Mouse (Mus musculus) liver, embryonic 15.5 days (tissue): Measurements from ENCODE around the gene Parvg. TPM values are rescaled to one million over a fixed set of nuclear protein-coding genes. Genes with fewer than 3 reads are reported as not detected.

Experiments used
- ATAC-seq: fragments of 200-750 bp; cut with Nextera tagmentation; 2 replicates; pipeline ENCODE4 v1.8.0; 2017; ENCODE audit warnings: moderate number of reproducible peaks, mild to moderate bottlenecking, moderate library complexity; ENCODE audit not compliant: insufficient read depth
- H3K27ac ChIP-seq: fragments of 300-500 bp; sonication (generic); replicated peaks from 2 replicates; pipeline ENCODE4 v1.5.1; 2015; ENCODE audit warnings: mild to moderate bottlenecking, inconsistent platforms
- H3K27me3 ChIP-seq: fragments of 300-500 bp; sonication (generic); 2 replicates; pipeline ENCODE4 v1.6.1; 2015; ENCODE audit warnings: mild to moderate bottlenecking, inconsistent platforms
- H3K36me3 ChIP-seq: fragments of 300-500 bp; sonication (generic); replicated peaks from 2 replicates; pipeline ENCODE4 v1.6.1; 2015; ENCODE audit warnings: moderate library complexity, mild to moderate bottlenecking, inconsistent platforms
- H3K4me1 ChIP-seq: fragments of 300-500 bp; sonication (generic); replicated peaks from 2 replicates; pipeline ENCODE4 v1.6.1; 2015; ENCODE audit warnings: inconsistent platforms
- H3K4me2 ChIP-seq: fragments of 300-500 bp; sonication (generic); 2 replicates; pipeline ENCODE4 v1.6.1; 2015; ENCODE audit warnings: moderate library complexity, mild to moderate bottlenecking, inconsistent platforms
- H3K4me3 ChIP-seq: fragments of 300-500 bp; sonication (generic); replicated peaks from 2 replicates; pipeline ENCODE4 v1.5.1; 2015; ENCODE audit warnings: mild to moderate bottlenecking, inconsistent platforms
- H3K9ac ChIP-seq: fragments of 300-500 bp; sonication (generic); 2 replicates; pipeline ENCODE4 v1.6.1; 2015; ENCODE audit warnings: moderate library complexity, mild to moderate bottlenecking, inconsistent platforms
- H3K9me3 ChIP-seq: fragments of 300-500 bp; sonication (generic); replicated peaks from 2 replicates; pipeline ENCODE4 v1.6.1; 2016; ENCODE audit warnings: inconsistent platforms
- WGBS: fragments of 180-500 bp; shearing (Covaris S2); methylation state at CpG from one replicate; pipeline ENCODE4 v1.1.7; 2015; ENCODE audit warnings: mixed read lengths; ENCODE audit not compliant: insufficient replicate concordance; 5-methylcytosine and 5-hydroxymethylcytosine counted together
- polyA plus RNA-seq: library from polyadenylated mRNA; unstranded; fragments of >200 nt; fragmentation: Nextera tagmentation; extraction: Ambion mirVana; gene quantifications from 2 replicates; pipeline ENCODE4 v1.2.1, GENCODE M21; 2015

The Parvg gene
- polyA plus RNA-seq, 1 experiment from 2014 or later, result 13.8 TPM

- H3K4me3 ChIP-seq, result no peak overlapping the region
- no peak overlapping the region for H3K27ac ChIP-seq
- no peak overlapping the region for H3K4me2 ChIP-seq
- 64% methylated on average over 21 of the region's 21 CpGs for WGBS
- H3K4me1 ChIP-seq, result peaks cover 9% of the 10 kb centered on the region; the same call in 1 of the 2 replicates
- no peaks in the 10 kb centered on the region for H3K27me3 ChIP-seq
- no peaks in the 10 kb centered on the region for H3K36me3 ChIP-seq
- ATAC-seq, result no peak
- H3K9me3 ChIP-seq, result no peaks in the 10 kb centered on the region; the same call in 1 of the 2 replicates
- H3K9ac ChIP-seq, result no peak overlapping the region
These were observed 28.4 kb downstream of the Parvg start for GRCm38 (mm10) chr15:84351915-84352844.

GRCm38 (mm10) chr15:84355081-84355480 lies 31.3 kb downstream of the Parvg start:
- no peak overlapping the region for H3K9ac ChIP-seq
- H3K27ac ChIP-seq, result no peak overlapping the region
- ATAC-seq, result no peak
- H3K9me3 ChIP-seq, result no peaks in the 10 kb centered on the region
- no peak overlapping the region for H3K4me2 ChIP-seq
- H3K36me3 ChIP-seq, result no peaks in the 10 kb centered on the region
- peaks cover 9% of the 10 kb centered on the region; the same call in 1 of the 2 replicates for H3K4me1 ChIP-seq
- no peak overlapping the region for H3K4me3 ChIP-seq
- H3K27me3 ChIP-seq, result no peaks in the 10 kb centered on the region
- WGBS, result 26% methylated on average over 5 of the region's 5 CpGs

- WGBS, result 59% methylated on average over 3 of the region's 3 CpGs
- Histone ChIP-seq H3K27me3 (no peaks in the 10 kb centered on the region), H3K4me3 (no peak overlapping the region), H3K27ac (no peak overlapping the region), H3K4me2 (no peak overlapping the region), H3K4me1 (no peaks in the 10 kb centered on the region), H3K36me3 (no peaks in the 10 kb centered on the region), H3K9ac (no peak overlapping the region), H3K9me3 (no peaks in the 10 kb centered on the region)
- no peak for ATAC-seq
These were observed 40.9 kb downstream of the Parvg start for GRCm38 (mm10) chr15:84364746-84365145.

DNA sequence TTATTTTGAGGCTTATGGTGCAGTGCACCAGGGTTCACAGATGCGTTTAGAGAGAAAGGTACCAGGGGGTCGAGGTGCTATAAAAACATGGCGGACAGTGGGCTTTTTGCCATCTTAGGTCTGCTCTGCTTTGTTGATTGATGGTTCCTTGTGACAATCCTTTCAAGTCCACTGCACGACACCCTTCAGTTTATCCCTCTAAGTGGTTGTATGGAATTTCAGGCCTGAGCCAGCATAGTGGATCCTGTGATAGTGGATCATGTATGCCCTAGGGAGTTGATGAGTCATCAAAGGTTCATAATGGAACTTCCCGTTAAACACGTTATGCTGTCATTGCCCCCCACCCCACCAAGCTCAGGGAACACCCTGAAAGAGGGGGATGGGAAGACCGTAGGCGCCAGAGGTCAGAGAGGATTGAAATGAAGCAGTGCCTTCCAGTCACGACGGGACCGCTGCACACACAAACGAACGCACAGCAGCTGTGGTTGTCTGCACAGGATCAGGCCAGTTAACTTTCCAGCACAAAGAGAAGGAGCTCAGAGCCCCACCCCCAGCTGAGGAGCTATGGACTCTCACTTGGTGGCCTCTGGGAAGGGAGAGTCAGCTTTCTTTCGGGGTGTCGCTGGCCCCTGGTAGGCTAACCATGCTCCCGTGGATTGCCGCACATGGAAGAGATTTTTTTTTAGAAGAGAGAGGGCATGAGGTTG lies 42.0 kb downstream of the Parvg start:
- Histone ChIP-seq H3K27me3 (no peaks in the 10 kb centered on the region), H3K36me3 (no peaks in the 10 kb centered on the region), H3K4me2 (no peak overlapping the region), H3K9me3 (no peaks in the 10 kb centered on the region), H3K4me3 (no peak overlapping the region), H3K9ac (no peak overlapping the region), H3K4me1 (no peaks in the 10 kb centered on the region), H3K27ac (no peak overlapping the region)
- WGBS, result 75% methylated on average over 17 of the region's 17 CpGs
- no peak for ATAC-seq

DNA sequence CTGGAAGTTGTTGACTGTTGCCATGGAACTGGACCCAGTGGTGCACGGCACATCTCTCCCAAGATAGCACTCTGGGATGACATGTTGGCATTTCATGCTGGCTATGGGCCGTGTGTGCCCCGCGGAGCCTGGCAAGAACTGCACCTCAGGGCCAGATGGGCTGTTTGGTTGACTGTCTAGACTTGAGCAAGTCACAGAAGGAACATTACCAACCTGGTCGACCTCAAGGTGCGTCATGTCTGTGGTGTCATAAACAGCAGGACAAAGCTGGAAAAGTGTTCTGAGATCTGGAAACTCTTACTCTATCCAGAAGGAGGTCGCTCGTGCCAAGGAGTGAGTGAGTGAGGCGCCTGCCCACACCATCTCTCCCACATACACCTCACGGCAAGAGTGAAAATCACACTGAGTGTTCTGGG lies 42.8 kb downstream of the Parvg start:
- Histone ChIP-seq H3K9me3 (no peaks in the 10 kb centered on the region), H3K4me2 (no peak overlapping the region), H3K4me3 (no peak overlapping the region), H3K9ac (no peak overlapping the region), H3K27ac (no peak overlapping the region), H3K4me1 (no peaks in the 10 kb centered on the region), H3K27me3 (no peaks in the 10 kb centered on the region), H3K36me3 (no peaks in the 10 kb centered on the region)
- WGBS, result 77% methylated on average over 10 of the region's 10 CpGs
- ATAC-seq, result no peak

DNA sequence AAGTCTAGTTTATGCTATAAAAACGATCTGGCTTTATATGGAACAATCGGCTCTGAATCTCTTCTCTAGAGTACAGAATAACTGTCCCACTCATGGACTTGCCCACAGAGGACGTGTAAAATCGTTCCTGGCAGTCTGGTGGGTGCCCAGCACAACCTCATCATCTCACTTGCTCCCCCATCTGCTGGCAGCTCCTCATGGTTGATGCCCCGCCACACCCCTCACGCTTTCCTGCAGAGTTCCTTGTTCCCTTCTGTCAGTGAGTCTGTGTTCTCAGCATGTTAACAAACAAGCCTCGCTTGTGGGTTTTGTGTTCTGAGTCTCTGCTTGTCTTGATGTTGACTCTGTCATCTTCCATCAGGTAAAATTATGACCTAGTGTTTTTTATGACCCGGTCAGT lies 43.6 kb downstream of the Parvg start:
- no peaks in the 10 kb centered on the region for H3K27me3 ChIP-seq
- ATAC-seq, result no peak
- no peak overlapping the region for H3K27ac ChIP-seq
- no peaks in the 10 kb centered on the region for H3K4me1 ChIP-seq
- no peaks in the 10 kb centered on the region for H3K9me3 ChIP-seq
- no peak overlapping the region for H3K4me3 ChIP-seq
- 60% methylated on average over 8 of the region's 8 CpGs for WGBS
- no peak overlapping the region for H3K9ac ChIP-seq
- no peak overlapping the region for H3K4me2 ChIP-seq
- no peaks in the 10 kb centered on the region for H3K36me3 ChIP-seq

DNA sequence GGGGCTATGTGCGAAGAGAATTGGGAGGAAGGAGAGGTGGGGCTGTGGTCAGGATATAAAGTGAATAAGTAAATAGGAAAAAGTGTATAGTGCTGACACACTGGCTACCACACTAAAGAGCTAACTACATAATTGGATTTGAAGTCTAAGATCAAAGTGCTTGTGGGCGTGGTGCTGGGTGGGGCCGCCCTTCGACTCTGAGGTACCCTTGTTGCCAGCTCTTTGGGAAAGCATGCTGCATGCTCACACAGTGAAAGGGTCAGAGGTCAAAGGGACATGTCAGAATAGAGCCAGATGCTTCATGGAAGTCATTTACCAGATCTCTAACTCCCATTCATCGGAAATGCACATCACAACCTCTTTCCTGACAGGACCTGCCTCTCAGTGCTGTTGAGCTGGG lies 49.0 kb downstream of the Parvg start:
- Histone ChIP-seq H3K4me3 (no peak overlapping the region), H3K4me2 (no peak overlapping the region), H3K9ac (no peak overlapping the region), H3K27ac (no peak overlapping the region), H3K9me3 (no peaks in the 10 kb centered on the region; the same call in 1 of the 2 replicates), H3K4me1 (no peaks in the 10 kb centered on the region), H3K36me3 (no peaks in the 10 kb centered on the region), H3K27me3 (no peaks in the 10 kb centered on the region)
- ATAC-seq, result no peak
- WGBS, result 65% methylated on average over 5 of the region's 5 CpGs

- no peak overlapping the region for H3K9ac ChIP-seq
- WGBS, result 71% methylated on average over 9 of the region's 9 CpGs
- H3K27ac ChIP-seq, result no peak overlapping the region
- H3K27me3 ChIP-seq, result no peaks in the 10 kb centered on the region
- H3K4me2 ChIP-seq, result no peak overlapping the region
- no peaks in the 10 kb centered on the region for H3K36me3 ChIP-seq
- no peaks in the 10 kb centered on the region; the same call in 1 of the 2 replicates for H3K9me3 ChIP-seq
- no peak overlapping the region for H3K4me3 ChIP-seq
- no peak for ATAC-seq
- H3K4me1 ChIP-seq, result no peaks in the 10 kb centered on the region
These were observed 54.9 kb downstream of the Parvg start for GRCm38 (mm10) chr15:84378734-84379133.

DNA sequence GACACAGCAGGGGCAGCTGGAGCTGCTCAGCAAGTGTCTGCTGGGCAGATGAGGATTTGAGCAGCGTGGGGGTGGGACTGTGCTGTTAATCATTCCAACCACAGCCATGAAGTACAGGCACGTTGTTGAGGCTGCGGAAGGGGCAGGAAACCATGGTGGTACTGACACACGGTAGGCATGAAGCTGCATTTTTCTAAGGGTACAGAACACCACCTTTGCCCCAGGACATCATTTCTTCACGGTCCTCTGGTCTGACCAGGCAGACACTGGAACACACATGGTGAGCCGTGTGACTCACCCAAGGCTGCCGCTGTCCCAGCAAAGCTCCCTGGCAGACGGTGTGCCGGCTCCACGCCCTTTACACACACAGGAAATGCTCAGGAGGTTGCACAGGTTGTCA lies 56.4 kb downstream of the Parvg start:
- Histone ChIP-seq H3K9me3 (no peaks in the 10 kb centered on the region; the same call in 1 of the 2 replicates), H3K9ac (no peak overlapping the region), H3K4me1 (no peaks in the 10 kb centered on the region), H3K4me3 (no peak overlapping the region), H3K27ac (no peak overlapping the region), H3K27me3 (no peaks in the 10 kb centered on the region), H3K36me3 (no peaks in the 10 kb centered on the region), H3K4me2 (no peak overlapping the region)
- 40% methylated on average over 10 of the region's 10 CpGs for WGBS
- no peak for ATAC-seq

- no peak overlapping the region for H3K9ac ChIP-seq
- H3K9me3 ChIP-seq, result no peaks in the 10 kb centered on the region
- no peak overlapping the region for H3K27ac ChIP-seq
- H3K36me3 ChIP-seq, result no peaks in the 10 kb centered on the region
- H3K4me1 ChIP-seq, result no peaks in the 10 kb centered on the region
- no peak for ATAC-seq
- H3K4me3 ChIP-seq, result no peak overlapping the region
- H3K4me2 ChIP-seq, result no peak overlapping the region
- 45% methylated on average over 9 of the region's 9 CpGs for WGBS
- H3K27me3 ChIP-seq, result no peaks in the 10 kb centered on the region
These were observed 60.2 kb downstream of the Parvg start for GRCm38 (mm10) chr15:84384066-84384465.

DNA sequence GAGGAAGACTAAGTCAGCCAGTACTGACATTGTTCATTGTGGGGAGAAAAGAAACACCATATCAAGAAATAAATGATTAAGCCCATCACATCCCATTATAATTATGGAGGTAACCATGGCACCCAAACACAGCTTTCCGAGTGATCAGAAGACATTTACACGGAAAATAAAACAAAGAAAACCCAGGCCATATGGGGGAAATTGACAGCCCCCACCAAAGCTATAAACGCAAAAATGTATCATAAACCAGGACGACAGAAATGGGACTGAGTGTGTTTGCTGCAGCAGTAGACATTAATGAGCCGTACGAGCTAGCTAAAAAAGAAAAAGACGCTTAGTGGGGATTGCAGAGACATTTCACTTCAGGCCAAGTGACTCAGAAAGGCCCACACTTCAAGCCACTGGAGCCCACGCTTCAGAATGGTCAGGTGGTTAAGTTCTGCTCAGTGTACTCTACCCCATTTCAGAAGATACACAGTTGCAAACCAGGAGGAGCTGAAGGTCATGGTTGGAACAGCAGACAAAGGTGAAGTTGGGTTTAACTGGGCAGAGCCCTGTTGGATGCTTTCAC lies 62.3 kb downstream of the Parvg start:
- no peak overlapping the region for H3K9ac ChIP-seq
- no peak overlapping the region for H3K27ac ChIP-seq
- no peak overlapping the region for H3K4me2 ChIP-seq
- no peak for ATAC-seq
- H3K36me3 ChIP-seq, result no peaks in the 10 kb centered on the region
- no peak overlapping the region for H3K4me3 ChIP-seq
- 61% methylated on average over 8 of the region's 8 CpGs for WGBS
- H3K4me1 ChIP-seq, result no peaks in the 10 kb centered on the region
- H3K27me3 ChIP-seq, result no peaks in the 10 kb centered on the region
- no peaks in the 10 kb centered on the region for H3K9me3 ChIP-seq
